Mouse (Mus musculus): ENCODE results near the gene Derl3. TPM values are rescaled to one million over a fixed set of nuclear protein-coding genes. Genes with fewer than 3 reads are reported as not detected.
A peak's percentile ranks its signal among the peaks of the same experiment; 100 is the strongest.
"Not testable (repeated sequence)": the region's sequence is repeated elsewhere in the genome, so short reads cannot be mapped to it uniquely, and the experiment has no call there.

Derl3 gene
- polyA plus RNA-seq (2014; fragmentation: Nextera tagmentation; extraction: Ambion mirVana), result 1.2 TPM in 2 replicates

- WGBS, result 1% methylated on average over 51 of the region's 51 CpGs
- H3K9ac ChIP-seq (replicated peaks; ENCODE audit: low read length), result peak within 1 kb of the TSS; percentile 26; the same call in 1 of the 2 replicates
- H3K9me3 ChIP-seq (ENCODE audit: control insufficient read depth, low read length), result no peaks in the 10 kb centered on the region
- ATAC-seq (ENCODE audit: low FRiP score, low TSS enrichment), result peak; percentile 99
- peaks cover 5% of the 10 kb centered on the region; the same call in 1 of the 2 replicates for H3K4me1 ChIP-seq (ENCODE audit: control insufficient read depth, insufficient read depth, low read length)
- peak; percentile 97 for DNase-seq
- H3K27ac ChIP-seq (replicated peaks; ENCODE audit: low read depth, low read length), result peak within 1 kb of the TSS; percentile 26; the same call in 1 of the 2 replicates
- no peaks in the 10 kb centered on the region for H3K27me3 ChIP-seq (ENCODE audit: control insufficient read depth, insufficient read depth, low read length)
- H3K4me2 ChIP-seq (ENCODE audit: low read length), result peak within 1 kb of the TSS; percentile 88
- peak within 1 kb of the TSS; percentile 37 for H3K4me3 ChIP-seq (replicated peaks; ENCODE audit: low read depth, low read length)
- H3K36me3 ChIP-seq (ENCODE audit: control insufficient read depth, insufficient read depth, low read length), result peaks cover 33% of the 10 kb centered on the region
Measured at GRCm38 (mm10) chr10:75893089-75893750, at the start of gene Derl3. Derl3 (plus strand) TSS chr10:75893413.

GRCm38 (mm10) chr10:75843898-75844297 lies 49.3 kb upstream of the Derl3 start:
- H3K4me2 ChIP-seq (ENCODE audit: low read length); H3K27ac ChIP-seq (replicated peaks; ENCODE audit: low read depth, low read length); H3K27me3 ChIP-seq (ENCODE audit: control insufficient read depth, insufficient read depth, low read length); H3K4me3 ChIP-seq (replicated peaks; ENCODE audit: low read depth, low read length); H3K9ac ChIP-seq (replicated peaks; ENCODE audit: low read length); H3K36me3 ChIP-seq (ENCODE audit: control insufficient read depth, insufficient read depth, low read length); H3K9me3 ChIP-seq (ENCODE audit: control insufficient read depth, low read length); ATAC-seq (ENCODE audit: low FRiP score, low TSS enrichment); DNase-seq; H3K4me1 ChIP-seq (ENCODE audit: control insufficient read depth, insufficient read depth, low read length): not testable (repeated sequence)
- WGBS, result 84% methylated on average over 6 of the region's 6 CpGs

DNA sequence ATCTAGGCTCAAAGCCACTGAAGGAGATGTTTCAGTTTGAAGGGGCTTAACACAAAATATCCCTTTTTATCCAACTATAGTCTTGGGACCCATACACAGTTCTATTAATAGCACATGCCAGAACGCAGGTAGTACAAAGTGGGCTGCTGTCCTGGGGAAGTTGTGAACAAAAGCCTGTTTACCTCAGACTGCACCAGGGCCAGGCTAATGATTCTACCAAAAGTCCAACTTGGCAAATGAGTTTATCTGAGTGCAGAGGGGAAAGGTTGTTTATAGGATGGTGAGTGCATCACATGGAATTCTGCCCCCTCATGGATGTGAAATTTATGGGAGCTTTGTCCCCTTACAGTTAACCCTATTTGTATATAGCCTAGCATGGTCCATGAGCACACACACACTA lies 48.4 kb upstream of the Derl3 start:
- Histone ChIP-seq H3K4me1 (ENCODE audit: control insufficient read depth, insufficient read depth, low read length) (0 out of 2 replicates have a peak, but pooled peaks cover 5% of the 10 kb centered on the region), H3K4me3 (replicated peaks; ENCODE audit: low read depth, low read length) (no peak overlapping the region), H3K9ac (replicated peaks; ENCODE audit: low read length) (no peak overlapping the region), H3K4me2 (ENCODE audit: low read length) (no peak overlapping the region), H3K9me3 (ENCODE audit: control insufficient read depth, low read length) (no peaks in the 10 kb centered on the region), H3K36me3 (ENCODE audit: control insufficient read depth, insufficient read depth, low read length) (no peaks in the 10 kb centered on the region), H3K27ac (replicated peaks; ENCODE audit: low read depth, low read length) (no peak overlapping the region), H3K27me3 (ENCODE audit: control insufficient read depth, insufficient read depth, low read length) (no peaks in the 10 kb centered on the region)
- 39% methylated on average over 1 of the region's 1 CpGs for WGBS
- ATAC-seq (ENCODE audit: low FRiP score, low TSS enrichment) (no peak), DNase-seq (no peak)

DNA sequence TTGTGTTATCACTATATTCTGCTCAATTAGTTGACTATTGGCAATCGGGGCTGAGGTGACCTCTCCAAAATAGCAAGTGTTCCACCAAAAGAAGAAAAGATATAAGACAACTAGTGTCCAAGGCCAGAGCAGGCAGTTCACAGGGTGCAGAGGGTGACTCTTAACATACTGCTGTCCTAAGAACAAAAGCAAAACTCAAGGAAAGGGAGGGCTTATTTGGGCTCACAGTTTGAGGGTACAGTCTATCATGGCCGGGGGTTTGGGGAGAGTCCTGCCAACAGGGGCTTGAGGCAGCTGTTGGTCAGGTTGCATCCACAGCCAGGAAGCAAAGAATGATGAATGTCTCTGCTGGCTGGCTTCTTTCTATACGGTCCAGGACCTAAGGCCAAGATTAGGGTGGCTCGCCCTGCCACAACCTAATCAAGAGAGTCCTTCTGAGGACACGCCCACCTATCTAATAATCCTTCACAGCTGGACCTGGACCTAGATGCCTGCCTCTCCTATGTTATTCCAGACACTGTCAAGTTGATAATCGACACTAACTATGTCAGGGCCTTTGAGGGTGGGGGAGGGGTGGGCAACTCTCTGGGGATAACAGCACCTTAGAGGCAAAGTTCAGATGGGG lies 47.8 kb upstream of the Derl3 start:
- Histone ChIP-seq H3K4me3 (replicated peaks; ENCODE audit: low read depth, low read length) (no peak overlapping the region), H3K9ac (replicated peaks; ENCODE audit: low read length) (no peak overlapping the region), H3K27ac (replicated peaks; ENCODE audit: low read depth, low read length) (no peak overlapping the region), H3K4me1 (ENCODE audit: control insufficient read depth, insufficient read depth, low read length) (0 out of 2 replicates have a peak, but pooled peaks cover 5% of the 10 kb centered on the region), H3K27me3 (ENCODE audit: control insufficient read depth, insufficient read depth, low read length) (no peaks in the 10 kb centered on the region), H3K9me3 (ENCODE audit: control insufficient read depth, low read length) (no peaks in the 10 kb centered on the region), H3K36me3 (ENCODE audit: control insufficient read depth, insufficient read depth, low read length) (no peaks in the 10 kb centered on the region), H3K4me2 (ENCODE audit: low read length) (no peak overlapping the region)
- 85% methylated on average over 6 of the region's 6 CpGs for WGBS
- DNase-seq (no peak), ATAC-seq (ENCODE audit: low FRiP score, low TSS enrichment) (no peak)

GRCm38 (mm10) chr10:75848382-75848781 lies 44.8 kb upstream of the Derl3 start:
- Histone ChIP-seq H3K9me3 (ENCODE audit: control insufficient read depth, low read length) (no peaks in the 10 kb centered on the region), H3K4me3 (replicated peaks; ENCODE audit: low read depth, low read length) (no peak overlapping the region), H3K4me2 (ENCODE audit: low read length) (no peak overlapping the region), H3K4me1 (ENCODE audit: control insufficient read depth, insufficient read depth, low read length) (0 out of 2 replicates have a peak, but pooled peaks cover 5% of the 10 kb centered on the region), H3K9ac (replicated peaks; ENCODE audit: low read length) (no peak overlapping the region), H3K27me3 (ENCODE audit: control insufficient read depth, insufficient read depth, low read length) (no peaks in the 10 kb centered on the region), H3K36me3 (ENCODE audit: control insufficient read depth, insufficient read depth, low read length) (no peaks in the 10 kb centered on the region), H3K27ac (replicated peaks; ENCODE audit: low read depth, low read length) (no peak overlapping the region)
- DNase-seq (no peak), ATAC-seq (ENCODE audit: low FRiP score, low TSS enrichment) (no peak)
- WGBS, result 24% methylated on average over 3 of the region's 3 CpGs

GRCm38 (mm10) chr10:75851076-75851475 lies 42.1 kb upstream of the Derl3 start:
- H3K4me2 ChIP-seq (ENCODE audit: low read length), result no peak overlapping the region
- ATAC-seq (ENCODE audit: low FRiP score, low TSS enrichment) (no peak), DNase-seq (no peak)
- H3K27me3 ChIP-seq (ENCODE audit: control insufficient read depth, insufficient read depth, low read length), result no peaks in the 10 kb centered on the region
- 7% methylated on average over 6 of the region's 6 CpGs for WGBS
- H3K4me1 ChIP-seq (ENCODE audit: control insufficient read depth, insufficient read depth, low read length), result 0 out of 2 replicates have a peak, but pooled peaks cover 5% of the 10 kb centered on the region
- no peak overlapping the region for H3K9ac ChIP-seq (replicated peaks; ENCODE audit: low read length)
- H3K36me3 ChIP-seq (ENCODE audit: control insufficient read depth, insufficient read depth, low read length), result no peaks in the 10 kb centered on the region
- no peaks in the 10 kb centered on the region for H3K9me3 ChIP-seq (ENCODE audit: control insufficient read depth, low read length)
- H3K27ac ChIP-seq (replicated peaks; ENCODE audit: low read depth, low read length), result no peak overlapping the region
- H3K4me3 ChIP-seq (replicated peaks; ENCODE audit: low read depth, low read length), result no peak overlapping the region

DNA sequence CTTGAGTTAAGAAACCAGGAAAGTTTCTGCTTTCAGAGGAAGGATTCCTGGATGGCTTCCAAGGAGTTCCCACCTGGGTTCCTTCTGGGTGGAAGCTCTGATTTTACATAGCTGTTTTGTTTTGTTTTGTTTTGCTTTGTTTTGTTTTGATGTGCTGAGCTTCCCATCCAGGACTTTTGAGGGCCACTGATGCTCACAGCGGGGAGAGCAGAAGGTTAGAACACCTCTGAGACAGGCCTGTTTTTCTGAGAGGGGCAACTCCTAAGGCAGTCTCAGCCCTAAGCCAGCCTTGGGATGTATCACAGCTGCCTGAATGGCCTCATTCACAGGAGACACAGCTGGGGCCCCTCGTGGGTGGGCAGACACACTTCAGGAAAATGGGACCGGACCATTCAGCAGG lies 41.5 kb upstream of the Derl3 start:
- 34% methylated on average over 3 of the region's 3 CpGs for WGBS
- no peaks in the 10 kb centered on the region for H3K9me3 ChIP-seq (ENCODE audit: control insufficient read depth, low read length)
- H3K4me2 ChIP-seq (ENCODE audit: low read length), result no peak overlapping the region
- 0 out of 2 replicates have a peak, but pooled peaks cover 5% of the 10 kb centered on the region for H3K4me1 ChIP-seq (ENCODE audit: control insufficient read depth, insufficient read depth, low read length)
- H3K27me3 ChIP-seq (ENCODE audit: control insufficient read depth, insufficient read depth, low read length), result no peaks in the 10 kb centered on the region
- H3K9ac ChIP-seq (replicated peaks; ENCODE audit: low read length), result no peak overlapping the region
- ATAC-seq (ENCODE audit: low FRiP score, low TSS enrichment) (no peak), DNase-seq (no peak)
- no peak overlapping the region for H3K4me3 ChIP-seq (replicated peaks; ENCODE audit: low read depth, low read length)
- H3K36me3 ChIP-seq (ENCODE audit: control insufficient read depth, insufficient read depth, low read length), result peaks cover 2% of the 10 kb centered on the region; the same call in 1 of the 2 replicates
- no peak overlapping the region for H3K27ac ChIP-seq (replicated peaks; ENCODE audit: low read depth, low read length)

- no peak for DNase-seq
- no peaks in the 10 kb centered on the region for H3K27me3 ChIP-seq (ENCODE audit: control insufficient read depth, insufficient read depth, low read length)
- H3K9me3 ChIP-seq (ENCODE audit: control insufficient read depth, low read length), result no peaks in the 10 kb centered on the region
- H3K4me3 ChIP-seq (replicated peaks; ENCODE audit: low read depth, low read length), result no peak overlapping the region
- WGBS, result 97% methylated on average over 12 of the region's 12 CpGs
- peaks cover 11% of the 10 kb centered on the region; the same call in 1 of the 2 replicates for H3K36me3 ChIP-seq (ENCODE audit: control insufficient read depth, insufficient read depth, low read length)
- H3K4me1 ChIP-seq (ENCODE audit: control insufficient read depth, insufficient read depth, low read length), result 0 out of 2 replicates have a peak, but pooled peaks cover 5% of the 10 kb centered on the region
- no peak overlapping the region for H3K27ac ChIP-seq (replicated peaks; ENCODE audit: low read depth, low read length)
- no peak overlapping the region for H3K4me2 ChIP-seq (ENCODE audit: low read length)
- ATAC-seq (ENCODE audit: low FRiP score, low TSS enrichment), result no peak
- no peak overlapping the region for H3K9ac ChIP-seq (replicated peaks; ENCODE audit: low read length)
Measured at GRCm38 (mm10) chr10:75852539-75853125, 40.6 kb upstream of the Derl3 start.

All from midbrain, embryonic 14.5 days (tissue).